Mouse (Mus musculus): ENCODE measurements around the gene Ndrg4. TPM values are rescaled to one million over a fixed set of nuclear protein-coding genes. Genes with fewer than 3 reads are reported as not detected.
"Not testable (repeated sequence)": the region's sequence is repeated elsewhere in the genome, so short reads cannot be mapped to it uniquely, and the experiment has no call there.

The Ndrg4 gene
- 10 to 100 TPM; 28.1 to 50.5 (median 39.7) TPM for total RNA-seq (2022)

GRCm38 (mm10) chr8:95676631-95677030 lies at the start of gene Ndrg4:
Gene Ndrg4 (plus strand): TSS chr8:95676980.
- no peak for DNase-seq

- no peak for DNase-seq
Observed at GRCm38 (mm10) chr8:95632840-95633239, 43.9 kb upstream of the Ndrg4 start.

GRCm38 (mm10) chr8:95633262-95634062 lies 43.3 kb upstream of the Ndrg4 start, which contains the start of gene Gins3:
Gene Gins3 (plus strand): TSS chr8:95633453.
- peak; percentile 86 for DNase-seq

- DNase-seq, result no peak
Observed at GRCm38 (mm10) chr8:95634063-95634340, 42.8 kb upstream of the Ndrg4 start.

- no peak for DNase-seq
Observed at GRCm38 (mm10) chr8:95644942-95645341, 31.8 kb upstream of the Ndrg4 start.

- DNase-seq, result no peak
Observed at GRCm38 (mm10) chr8:95648251-95648650, 28.5 kb upstream of the Ndrg4 start.

- DNase-seq, result no peak
Observed at GRCm38 (mm10) chr8:95653351-95653750, 23.4 kb upstream of the Ndrg4 start.

GRCm38 (mm10) chr8:95655831-95656230 lies 20.9 kb upstream of the Ndrg4 start:
- no peak for DNase-seq

- DNase-seq, result no peak
Observed at GRCm38 (mm10) chr8:95656316-95657002, 20.3 kb upstream of the Ndrg4 start.

- no peak for DNase-seq
Observed at GRCm38 (mm10) chr8:95657523-95657922, 19.3 kb upstream of the Ndrg4 start.

GRCm38 (mm10) chr8:95660334-95660882 lies 16.4 kb upstream of the Ndrg4 start:
- DNase-seq, result no peak

- no peak for DNase-seq
Observed at GRCm38 (mm10) chr8:95661085-95661484, 15.7 kb upstream of the Ndrg4 start.

GRCm38 (mm10) chr8:95661575-95661974 lies 15.2 kb upstream of the Ndrg4 start:
- no peak for DNase-seq

- DNase-seq, result no peak
Observed at GRCm38 (mm10) chr8:95662885-95663598, 13.7 kb upstream of the Ndrg4 start.

- no peak for DNase-seq
Observed at GRCm38 (mm10) chr8:95663599-95663949, 13.2 kb upstream of the Ndrg4 start.

- not testable (repeated sequence) for DNase-seq
Observed at GRCm38 (mm10) chr8:95665813-95666452, 10.8 kb upstream of the Ndrg4 start.

GRCm38 (mm10) chr8:95668163-95668958 lies 8.4 kb upstream of the Ndrg4 start:
- no peak for DNase-seq

GRCm38 (mm10) chr8:95669967-95670366 lies 6.8 kb upstream of the Ndrg4 start:
- DNase-seq, result no peak

GRCm38 (mm10) chr8:95671861-95672260 lies 4.9 kb upstream of the Ndrg4 start:
- no peak for DNase-seq

GRCm38 (mm10) chr8:95672811-95673210 lies 4.0 kb upstream of the Ndrg4 start:
- peak; percentile 84 for DNase-seq

GRCm38 (mm10) chr8:95677591-95678023 lies 827 bp downstream of the Ndrg4 start:
- DNase-seq, result no peak
